Mouse (Mus musculus) adrenal gland, postnatal 14 days (tissue): ENCODE results near the gene Fbxw7. TPM values are rescaled to one million over a fixed set of nuclear protein-coding genes. Genes with fewer than 3 reads are reported as not detected.

Source experiments
- DNase-seq: peaks from one replicate; pipeline ENCODE4 v3.0.0; 2021; ENCODE audit warnings: mixed read lengths
- total RNA-seq: library from RNA; stranded (reverse); gene quantifications from 2 replicates; pipeline ENCODE4 v1.2.3, GENCODE M21; 2021

The Fbxw7 gene
- total RNA-seq, 1 experiment from 2014 or later, result 15.8 TPM

DNA sequence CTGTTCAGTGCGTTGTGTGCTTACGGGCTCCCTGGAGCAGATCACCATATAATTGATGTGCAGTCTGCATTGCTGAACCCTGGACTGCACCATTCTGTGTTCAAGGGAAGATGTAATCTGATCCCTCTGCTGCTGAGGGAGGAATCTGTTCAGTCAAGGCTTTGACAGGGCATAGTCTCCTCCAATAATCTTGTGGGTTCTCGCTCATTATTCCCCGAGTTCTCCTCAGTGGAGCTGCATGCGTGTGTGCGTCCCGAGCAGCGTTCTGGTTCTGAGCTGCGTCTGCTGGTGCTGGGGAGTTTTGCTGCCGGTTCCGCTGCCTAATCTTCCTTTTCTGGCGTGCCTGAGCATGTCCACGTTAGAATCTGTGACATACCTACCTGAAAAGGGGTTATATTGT, 137.1 kb downstream of the Fbxw7 start:
- DNase-seq, result peak; percentile 71

DNA sequence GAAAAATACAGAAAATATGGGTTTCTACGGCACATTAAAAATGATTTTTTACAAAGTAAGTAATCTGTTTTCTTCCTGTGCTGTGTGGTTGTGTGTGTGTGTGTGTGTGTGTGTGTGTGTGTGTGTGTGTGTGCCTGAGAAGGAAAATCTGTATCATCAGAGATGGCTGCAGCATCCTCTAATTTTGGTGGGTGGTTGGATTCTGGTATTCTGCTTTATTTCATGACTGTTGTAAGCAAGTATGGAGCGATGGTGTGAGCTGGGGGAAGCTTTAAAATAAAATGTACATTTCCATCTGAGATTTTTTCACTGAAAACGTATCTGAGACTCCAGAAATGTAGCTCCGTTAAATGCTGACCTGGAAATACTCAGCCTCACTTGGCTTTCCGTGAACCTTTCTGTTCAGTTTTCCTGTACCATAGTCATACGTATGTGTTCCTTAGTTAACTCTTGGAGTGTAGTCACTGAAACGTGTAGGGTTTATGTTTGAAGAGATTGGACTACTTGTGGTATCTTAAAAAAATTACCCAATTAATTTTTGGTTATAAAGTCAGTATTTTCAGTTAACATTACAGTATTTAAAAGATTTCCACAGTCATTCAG, 137.6 kb downstream of the Fbxw7 start:
- DNase-seq, result no peak

DNA sequence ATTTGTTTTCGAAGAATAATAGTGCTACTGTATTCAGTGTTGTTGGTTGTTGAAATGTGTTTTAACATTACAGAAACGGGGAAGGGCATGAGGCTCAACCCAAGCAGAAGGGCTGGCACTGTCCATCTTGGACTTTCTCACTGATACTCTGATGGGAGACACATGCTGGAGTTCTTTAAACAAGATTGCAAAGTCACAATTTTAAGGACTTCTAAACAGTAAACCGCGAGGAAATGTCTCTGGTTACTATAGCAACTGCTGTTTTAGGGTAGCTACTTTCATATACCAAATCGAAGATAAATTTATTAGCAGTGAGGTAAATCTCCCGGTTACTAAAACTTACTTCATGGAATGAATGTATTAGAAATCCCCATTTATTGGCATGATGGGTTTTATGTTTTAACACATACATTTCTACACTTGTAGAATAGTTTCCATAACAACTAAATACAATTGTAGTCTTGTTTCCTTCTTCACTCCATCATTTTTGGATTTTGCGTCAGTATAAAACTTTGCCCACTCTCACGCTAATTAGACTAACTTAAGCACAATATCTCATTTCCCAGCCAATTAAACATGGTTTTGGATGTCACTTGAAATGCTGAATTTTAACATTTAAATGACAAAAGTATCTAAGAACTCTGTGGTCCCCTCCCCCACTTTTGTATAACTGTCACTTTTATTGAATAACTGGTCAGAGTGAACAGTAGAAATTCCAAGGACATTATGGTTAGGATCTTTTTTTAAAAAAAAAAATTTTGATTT, 140.1 kb downstream of the Fbxw7 start:
- no peak for DNase-seq

DNA sequence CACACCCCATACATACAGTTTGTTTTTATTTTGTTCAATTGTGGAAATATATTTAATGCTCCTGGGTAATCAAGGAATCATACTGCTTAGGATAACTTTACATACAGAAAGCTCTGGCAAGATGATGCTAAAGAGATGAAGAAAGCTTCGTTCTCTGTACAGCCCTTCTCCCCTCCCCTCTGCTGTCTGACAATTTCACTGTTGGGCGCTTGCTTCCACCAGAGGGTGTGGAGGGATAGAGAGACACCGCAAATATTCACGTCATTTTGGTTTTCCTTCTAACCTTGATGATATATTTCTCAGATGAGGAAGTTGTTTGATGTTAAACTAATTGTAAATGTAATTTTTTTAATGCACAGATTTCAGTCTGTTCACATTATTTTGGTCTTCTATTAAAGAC, 140.8 kb downstream of the Fbxw7 start:
- DNase-seq, result no peak

DNA sequence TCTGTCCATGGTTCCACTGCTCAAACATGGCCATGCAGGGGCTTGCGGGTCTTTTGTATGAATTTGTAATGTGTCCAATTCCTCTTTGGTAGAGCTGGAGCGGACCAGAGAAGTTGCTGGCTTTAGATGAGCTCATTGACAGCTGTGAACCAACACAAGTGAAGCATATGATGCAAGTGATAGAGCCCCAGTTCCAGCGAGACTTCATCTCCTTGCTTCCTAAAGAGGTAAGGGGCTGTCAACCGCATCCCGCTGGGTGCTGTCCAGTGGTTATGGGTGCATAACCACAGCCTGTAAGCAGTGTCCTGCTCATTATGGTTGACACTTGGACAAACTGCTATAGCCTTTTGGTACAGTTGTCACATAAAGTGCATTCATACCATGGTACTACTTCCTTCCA, 150.1 kb downstream of the Fbxw7 start:
- no peak for DNase-seq

DNA sequence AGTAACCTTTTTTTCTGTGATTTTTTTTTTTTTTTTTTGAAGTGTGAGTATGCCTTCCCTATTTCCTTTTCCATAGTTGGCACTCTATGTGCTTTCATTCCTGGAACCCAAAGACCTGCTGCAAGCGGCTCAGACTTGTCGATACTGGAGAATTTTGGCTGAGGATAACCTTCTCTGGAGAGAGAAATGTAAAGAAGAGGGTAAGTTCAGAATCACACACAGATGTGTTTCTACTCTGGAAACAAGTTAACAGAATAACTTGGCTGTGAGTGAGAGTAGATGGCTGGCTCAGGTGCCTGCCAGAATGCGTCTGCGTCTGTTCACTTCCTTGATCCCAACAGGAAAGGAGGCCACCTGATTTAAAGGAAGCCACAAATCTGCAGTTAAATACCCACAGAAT, 152.3 kb downstream of the Fbxw7 start:
- no peak for DNase-seq

DNA sequence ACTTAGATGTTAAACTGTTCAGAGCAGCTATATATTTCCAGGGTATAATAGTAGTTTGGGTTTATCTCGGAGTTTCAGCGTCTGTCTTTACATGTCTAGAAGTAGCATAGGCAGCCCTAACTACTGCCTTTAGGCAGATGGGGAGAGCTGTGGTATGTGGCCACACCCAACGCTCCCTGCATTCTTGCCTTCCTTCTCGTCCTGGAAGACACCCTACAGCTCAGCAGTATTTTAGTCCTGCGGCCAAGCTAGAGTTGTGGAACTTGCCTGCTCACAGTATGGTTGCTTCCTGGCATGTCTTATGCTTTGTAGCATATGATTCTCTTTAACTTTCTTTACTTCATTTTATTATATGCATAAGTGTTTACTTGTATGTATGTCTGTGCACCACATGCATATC, 156.5 kb downstream of the Fbxw7 start:
- no peak for DNase-seq

DNA sequence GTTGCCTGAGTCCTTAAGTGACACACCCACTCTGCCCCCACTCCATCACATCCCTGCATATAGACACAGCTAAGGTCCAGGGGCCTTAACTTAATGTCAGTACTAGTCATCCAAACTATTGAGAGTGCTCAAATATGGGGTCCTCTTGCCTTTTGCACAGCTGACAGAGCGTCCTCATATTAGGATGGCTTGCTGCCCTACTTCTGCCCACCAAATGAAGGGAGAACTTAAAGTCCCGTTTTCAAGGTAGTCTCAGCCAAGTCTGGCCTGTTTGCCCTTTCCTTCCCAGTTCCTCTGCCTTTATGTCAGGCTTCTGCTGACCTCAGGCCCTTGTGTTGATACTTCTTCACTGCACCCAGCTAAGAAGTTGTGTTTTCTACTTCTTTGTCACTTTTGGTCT, 157.8 kb downstream of the Fbxw7 start:
- no peak for DNase-seq

DNA sequence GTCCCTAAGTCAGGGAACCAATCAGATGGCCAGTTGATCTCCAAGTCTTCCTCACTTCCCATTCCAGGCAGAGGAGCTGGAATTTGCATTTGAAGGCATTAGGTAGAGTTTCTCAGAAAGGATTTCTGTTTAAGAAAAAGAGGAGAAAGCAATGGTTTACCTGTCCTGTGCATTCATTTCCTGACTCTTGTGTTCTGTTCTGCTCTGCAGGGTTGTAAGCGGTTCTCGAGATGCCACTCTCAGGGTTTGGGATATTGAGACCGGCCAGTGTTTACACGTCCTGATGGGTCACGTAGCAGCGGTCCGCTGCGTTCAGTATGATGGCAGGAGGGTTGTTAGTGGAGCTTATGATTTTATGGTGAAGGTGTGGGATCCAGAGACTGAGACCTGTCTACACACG, 159.1 kb downstream of the Fbxw7 start:
- DNase-seq, result no peak

DNA sequence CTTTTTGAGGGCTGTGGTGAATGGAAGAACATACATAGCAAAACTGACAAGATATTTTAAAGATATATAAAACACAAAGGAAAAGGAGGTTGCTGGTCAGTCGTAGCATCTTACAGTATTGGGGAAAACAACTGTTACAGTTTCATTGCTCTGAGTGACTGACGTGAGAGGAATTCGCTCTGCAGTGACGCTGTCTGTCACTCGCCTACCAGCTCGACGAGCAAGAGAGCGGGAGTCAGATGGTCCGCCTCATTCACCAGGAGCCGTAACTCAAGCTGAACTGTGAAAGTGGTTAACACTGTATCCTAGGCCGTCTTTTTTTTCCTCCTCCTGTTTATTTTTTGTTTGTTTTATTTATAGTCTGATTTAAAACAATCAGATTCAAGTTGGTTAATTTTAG, 163.6 kb downstream of the Fbxw7 start:
- DNase-seq, result no peak

DNA sequence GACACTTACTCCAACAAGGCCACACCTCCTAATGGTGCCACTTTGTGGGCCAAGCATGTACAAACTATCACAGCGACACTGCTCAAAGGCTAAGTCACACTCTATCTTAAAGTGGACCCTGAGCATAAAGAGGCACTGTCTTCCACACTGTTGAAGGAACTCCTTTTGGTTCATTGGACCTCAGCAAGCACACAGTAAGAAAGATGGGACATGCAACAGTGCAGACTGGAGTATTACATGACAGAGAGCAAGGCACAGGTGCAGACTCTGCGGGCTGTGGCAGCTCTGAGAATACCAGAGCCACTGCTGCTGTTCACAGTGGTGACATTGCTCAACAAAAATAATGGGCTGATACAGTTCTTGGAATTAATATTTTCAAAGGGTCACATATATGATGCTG, 165.1 kb downstream of the Fbxw7 start:
- no peak for DNase-seq

DNA sequence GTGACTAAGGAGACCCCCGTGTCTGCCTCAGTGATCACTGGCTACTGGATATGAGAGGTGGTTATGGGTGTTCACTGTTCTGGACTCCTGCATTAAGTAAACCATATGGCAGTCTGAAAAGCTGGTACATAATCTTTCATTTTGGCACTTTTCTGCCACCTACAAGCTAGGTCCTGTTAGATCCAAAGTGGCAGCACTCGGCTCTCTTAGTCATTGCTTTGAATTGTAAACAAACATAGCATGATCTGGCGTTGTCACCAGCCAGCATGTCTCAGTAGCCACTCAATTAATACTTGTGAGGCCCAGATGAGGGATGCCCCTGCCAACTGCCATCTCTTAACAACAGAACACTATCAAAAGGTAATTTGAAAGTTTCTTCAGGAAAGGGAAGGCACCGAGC, 167.6 kb downstream of the Fbxw7 start:
- DNase-seq, result no peak

DNA sequence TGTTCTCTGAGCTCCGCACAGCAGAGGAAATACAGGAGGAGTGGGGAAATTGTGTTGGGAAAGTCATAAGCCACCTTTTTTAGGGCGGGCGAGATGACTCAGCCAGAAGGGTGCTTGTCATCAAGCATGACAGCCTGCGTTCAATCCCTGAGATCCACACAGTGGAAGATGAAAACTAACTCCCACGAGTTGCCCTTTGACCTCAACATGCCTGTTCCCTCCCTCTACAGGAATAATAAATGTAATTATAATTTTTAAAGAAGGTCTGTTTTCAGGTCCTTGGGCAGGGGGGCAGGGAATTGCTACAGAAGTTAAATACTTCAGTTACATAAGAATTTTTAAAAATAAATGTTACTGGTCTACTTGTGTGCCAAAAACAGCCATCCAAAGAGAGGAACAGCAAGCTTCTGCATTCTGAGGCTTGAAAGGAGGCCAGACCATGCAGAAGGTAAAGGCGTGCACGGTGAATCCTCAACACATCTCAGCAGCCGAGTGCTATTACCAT, 170.1 kb downstream of the Fbxw7 start:
- DNase-seq, result no peak

DNA sequence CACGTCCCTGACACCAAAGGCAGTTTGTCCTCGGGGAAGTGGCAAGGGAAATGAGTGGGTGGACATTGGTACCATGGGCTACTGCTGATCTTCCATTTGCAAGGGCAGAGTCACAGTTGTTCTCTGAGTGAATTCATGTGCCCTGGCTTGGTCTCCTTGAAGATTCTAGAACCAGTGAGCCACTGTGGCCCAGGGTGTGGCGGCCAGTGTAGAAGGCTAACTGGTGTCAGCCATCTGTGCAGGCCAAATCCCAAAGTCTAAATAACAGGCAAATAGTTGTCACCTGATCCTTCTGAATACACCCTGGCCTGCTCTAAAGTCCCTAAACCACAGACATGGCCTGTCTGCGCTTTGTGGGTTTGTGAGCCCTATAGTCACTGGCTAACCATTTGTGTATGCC, 173.8 kb downstream of the Fbxw7 start:
- no peak for DNase-seq

DNA sequence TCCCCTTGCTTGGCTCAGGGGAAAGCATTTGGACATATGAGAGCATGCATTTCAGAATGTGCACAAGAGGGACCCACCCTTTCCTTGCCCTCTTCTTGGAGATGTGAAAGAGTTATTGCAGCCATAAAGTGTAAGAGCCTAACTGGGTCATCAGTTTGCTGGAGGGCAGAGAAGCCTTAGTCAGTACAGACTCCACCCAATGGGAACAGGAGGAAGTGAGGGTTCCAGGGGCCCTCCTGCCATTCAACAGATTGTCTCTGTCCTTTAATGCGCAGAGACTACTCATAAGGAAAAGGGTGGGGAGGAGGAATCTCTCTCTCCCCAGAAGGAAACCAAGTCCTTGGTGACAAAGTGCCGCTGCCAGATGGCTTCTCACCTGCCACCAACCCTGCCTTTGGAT, 190.2 kb downstream of the Fbxw7 start:
- DNase-seq, result no peak

DNA sequence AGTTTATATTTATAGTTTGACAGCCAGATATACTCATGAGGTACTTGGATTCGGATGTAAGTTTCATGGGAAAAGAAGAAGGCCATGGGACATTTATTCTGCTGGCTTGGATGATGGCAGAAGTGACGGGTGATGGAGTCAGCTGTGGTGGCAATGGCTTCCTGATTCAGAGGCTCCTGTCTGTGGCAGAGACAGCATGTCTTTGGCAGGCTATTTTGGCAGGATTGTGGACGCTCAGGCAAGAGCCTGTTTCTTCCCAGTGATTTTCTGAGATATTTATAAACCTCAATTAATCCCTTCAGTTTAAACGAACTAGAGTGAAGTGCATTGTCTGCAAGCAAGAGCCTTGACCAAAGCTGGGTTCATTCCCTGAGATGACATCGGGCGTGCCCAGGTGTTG, 197.8 kb downstream of the Fbxw7 start:
- DNase-seq, result no peak

DNA sequence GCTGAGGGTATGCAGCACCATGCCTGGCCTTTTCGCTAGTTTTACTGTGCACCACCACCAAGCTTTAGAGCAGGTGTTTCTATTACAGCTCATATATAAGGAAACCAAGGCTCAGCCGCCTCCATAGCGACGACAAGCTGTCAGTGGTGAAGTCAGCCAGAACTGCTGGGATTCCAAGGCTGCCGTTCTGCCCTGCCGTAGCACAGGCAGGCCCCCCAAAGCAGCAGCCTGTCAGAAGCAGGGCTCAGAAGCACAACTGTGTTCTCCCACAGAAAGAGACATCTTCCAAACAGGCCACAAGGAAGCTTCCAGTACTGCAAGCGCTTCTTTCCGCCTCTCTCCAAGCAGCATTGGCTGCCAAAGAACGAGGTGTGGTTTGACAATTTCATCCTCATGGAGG, 200.6 kb downstream of the Fbxw7 start:
- DNase-seq, result no peak

DNA sequence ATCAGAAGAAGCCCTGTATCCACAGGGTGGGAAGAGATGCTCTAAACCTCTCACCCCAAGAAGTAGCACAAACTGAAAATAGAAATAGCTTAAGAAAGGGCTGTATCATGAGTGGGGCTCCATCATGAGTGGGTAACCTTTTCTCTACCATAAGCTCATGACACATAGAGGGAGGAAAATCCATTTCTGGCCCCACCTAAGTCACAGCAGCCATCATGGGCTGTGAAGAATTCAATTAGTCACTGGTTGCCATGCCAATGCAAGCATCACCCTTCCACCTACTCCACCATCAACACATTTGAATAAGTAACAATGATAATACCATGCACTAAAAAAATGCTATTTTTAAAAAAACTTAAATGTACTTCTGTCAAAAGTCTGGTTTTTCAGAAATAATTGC, 205.1 kb downstream of the Fbxw7 start:
- no peak for DNase-seq

DNA sequence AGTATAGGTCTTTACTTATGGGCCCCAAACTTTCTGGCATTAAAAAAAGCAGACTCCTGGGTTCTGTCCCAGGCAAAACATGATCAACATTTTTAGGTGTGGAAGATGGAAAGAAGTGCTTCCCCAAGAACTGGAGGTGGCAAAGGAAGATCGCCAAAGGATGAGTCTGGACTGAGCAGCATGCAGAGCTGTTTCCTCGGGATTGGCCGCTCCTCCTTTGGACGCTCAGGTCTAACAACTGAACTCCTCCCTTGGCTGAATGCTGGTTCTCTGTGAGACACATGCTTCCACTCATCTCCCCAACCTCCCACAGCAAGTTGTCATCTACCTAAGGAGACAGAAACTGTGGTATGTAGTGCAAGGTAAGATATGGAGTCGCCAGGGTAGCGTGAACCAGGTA, 206.7 kb downstream of the Fbxw7 start:
- no peak for DNase-seq

DNA sequence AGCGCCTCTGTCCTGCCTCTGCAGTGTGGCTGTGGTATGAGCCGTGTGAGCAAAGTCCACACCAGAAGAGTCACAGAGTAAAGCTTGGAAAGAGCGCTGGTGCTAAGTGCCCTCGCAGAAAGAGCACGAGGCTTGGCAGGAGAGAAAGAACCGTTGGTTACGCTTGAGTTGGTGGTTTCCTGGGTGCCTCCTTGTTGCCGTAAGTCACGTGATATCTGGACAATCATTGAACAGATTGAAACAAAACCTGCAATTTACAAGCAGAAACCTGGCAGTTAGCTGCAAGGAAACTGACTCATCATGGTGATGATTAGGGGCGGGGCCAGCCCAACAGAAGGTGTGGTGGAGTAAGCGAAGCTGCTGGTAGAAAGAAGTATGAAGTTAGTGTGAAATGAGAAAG, 207.7 kb downstream of the Fbxw7 start:
- DNase-seq, result no peak

DNA sequence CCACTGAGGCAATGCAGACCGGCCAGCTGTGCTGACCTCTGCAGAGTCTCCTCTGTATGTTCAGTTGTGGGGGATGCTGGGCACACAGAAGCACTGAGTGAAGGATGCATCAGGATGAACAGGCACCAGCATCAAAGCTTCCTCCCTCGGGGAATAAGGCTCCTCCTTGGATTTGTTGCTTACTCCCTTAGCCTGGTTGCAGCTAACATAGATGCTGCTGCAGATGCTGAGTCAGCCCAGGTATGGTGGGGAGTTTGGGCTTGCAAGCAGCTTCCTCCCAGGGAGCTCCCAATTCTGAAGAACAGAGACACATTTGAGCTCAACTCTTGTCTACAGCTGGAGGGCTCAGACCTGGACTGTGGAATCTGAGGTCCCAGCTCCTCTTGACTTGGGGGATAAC, 209.2 kb downstream of the Fbxw7 start:
- DNase-seq, result no peak

DNA sequence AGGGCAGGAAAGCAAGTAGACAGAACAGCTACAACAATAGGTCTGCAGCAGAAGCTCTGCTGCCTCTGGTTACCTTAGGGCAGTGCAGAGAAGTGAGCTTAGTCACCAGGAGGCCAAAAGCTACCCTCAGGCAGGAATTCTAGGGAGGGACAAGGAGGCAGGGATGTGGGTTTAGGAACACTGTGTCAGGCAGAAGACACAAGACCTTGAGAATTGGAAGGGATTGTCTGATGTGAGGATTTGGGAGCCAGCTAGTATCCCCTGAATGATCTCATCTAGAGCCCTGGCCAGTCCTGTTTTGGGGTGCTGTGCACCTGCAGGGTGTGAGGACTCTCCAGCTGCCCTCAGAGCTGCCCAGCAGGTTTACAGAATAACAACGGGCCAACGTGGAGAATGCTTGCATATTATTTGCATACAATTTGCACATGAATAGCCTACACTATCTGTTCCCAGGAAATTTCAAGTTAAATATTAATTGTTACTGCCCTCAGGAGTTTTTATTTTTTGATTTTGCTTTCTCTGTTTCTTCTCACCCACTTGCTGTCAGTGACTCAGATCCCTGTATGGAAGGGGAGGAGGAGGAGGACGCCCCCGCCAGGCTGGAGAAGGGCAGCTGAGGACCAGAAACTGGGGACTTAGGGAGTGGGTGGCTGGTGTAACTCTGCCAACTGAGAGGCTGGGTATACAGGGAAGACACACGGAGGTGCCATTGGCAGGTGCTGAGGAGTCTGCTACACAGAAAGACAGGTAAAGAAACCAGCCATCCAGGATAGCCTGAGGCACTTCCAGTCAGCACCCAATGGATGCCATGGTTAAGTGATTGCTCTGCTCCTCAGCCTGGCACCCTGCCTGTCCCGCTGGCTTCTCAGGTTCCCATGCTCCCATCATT, 210.0 kb downstream of the Fbxw7 start:
- DNase-seq, result no peak
